Mouse (Mus musculus) midbrain, embryonic 16.5 days (tissue): ENCODE measurements at regions not wholly inside any gene's neighbourhood (a gene's known extent, or its start where the extent isn't known, plus 50 kb on each side); places are given as distances from the start of the nearest gene placed in this dataset.

Experiments
- ATAC-seq: fragments of 200-750 bp; cut with Nextera tagmentation; 2 replicates; pipeline ENCODE4 v1.8.0; 2017; ENCODE audit warnings: moderate TSS enrichment
- H3K27ac ChIP-seq: fragments of 300-500 bp; sonication (generic); 2 replicates; pipeline ENCODE4 v1.5.1; 2014; ENCODE audit warnings: mild to moderate bottlenecking, low read length, mixed read lengths
- H3K27me3 ChIP-seq: fragments of 300-500 bp; sonication (generic); 2 replicates; pipeline ENCODE4 v1.6.1; 2014; ENCODE audit warnings: low read depth, low read length, mixed read lengths; ENCODE audit not compliant: control insufficient read depth, insufficient read depth
- H3K36me3 ChIP-seq: fragments of 300-500 bp; sonication (generic); 2 replicates; pipeline ENCODE4 v1.6.1; 2014; ENCODE audit warnings: mild to moderate bottlenecking, low read length, moderate library complexity, mixed read lengths; ENCODE audit not compliant: control insufficient read depth, insufficient read depth
- H3K4me1 ChIP-seq: fragments of 300-500 bp; sonication (generic); 2 replicates; pipeline ENCODE4 v1.6.1; 2014; ENCODE audit warnings: mild to moderate bottlenecking, low read length, mixed read lengths; ENCODE audit not compliant: control insufficient read depth, insufficient read depth
- H3K4me2 ChIP-seq: fragments of 300-500 bp; sonication (generic); 2 replicates; pipeline ENCODE4 v1.6.1; 2014; ENCODE audit warnings: mild to moderate bottlenecking, low read length, mixed read lengths
- H3K4me3 ChIP-seq: fragments of 300-500 bp; sonication (generic); 2 replicates; pipeline ENCODE4 v1.5.1; 2014; ENCODE audit warnings: low read depth, mild to moderate bottlenecking, low read length, moderate library complexity, mixed read lengths
- H3K9ac ChIP-seq: fragments of 300-500 bp; sonication (generic); 2 replicates; pipeline ENCODE4 v1.6.1; 2014; ENCODE audit warnings: low read depth, low read length, mixed read lengths
- H3K9me3 ChIP-seq: fragments of 300-500 bp; sonication (generic); replicated peaks from 2 replicates; pipeline ENCODE4 v1.6.1; 2014; ENCODE audit warnings: mild to moderate bottlenecking, low read length, mixed read lengths; ENCODE audit not compliant: control insufficient read depth, poor library complexity, severe bottlenecking
- WGBS: fragments of 180-500 bp; shearing (Covaris S2); extraction: QIAGEN DNeasy Blood & Tissue Kit; methylation state at CpG from one replicate; pipeline ENCODE4 v1.1.7; 2014; 5-methylcytosine and 5-hydroxymethylcytosine counted together

DNA sequence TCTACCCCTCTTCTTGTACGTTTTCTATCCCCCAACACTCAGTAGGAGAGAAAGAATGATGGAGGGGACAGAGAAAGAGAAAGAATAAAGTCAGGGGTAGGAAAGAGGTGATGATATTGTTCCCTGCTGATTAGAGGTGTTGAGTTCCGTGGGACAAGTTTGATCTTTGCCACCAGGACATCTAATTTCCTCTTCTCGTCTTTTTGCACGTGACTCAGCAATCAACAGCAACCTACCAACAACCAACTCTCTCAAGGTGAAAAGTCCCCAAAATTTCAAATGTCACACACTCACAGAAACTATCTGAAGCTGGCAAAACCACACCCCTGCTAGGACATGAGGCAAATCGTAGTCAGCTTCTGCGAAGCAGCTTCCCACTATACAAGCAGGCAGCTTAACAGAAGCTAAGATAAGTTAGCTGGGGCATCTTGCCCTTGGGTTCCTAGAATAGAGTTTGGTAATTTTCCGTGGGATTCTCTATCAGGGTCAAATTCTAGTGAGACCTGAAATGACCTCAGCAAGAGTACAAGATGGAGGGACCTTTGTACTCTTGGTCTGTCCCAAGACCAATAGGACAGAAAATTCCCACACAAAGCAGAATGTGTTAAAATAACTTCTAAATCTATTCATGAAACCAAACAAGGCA is 553.8 kb downstream of the Gm19410 start:
- Histone ChIP-seq H3K4me1 (no peaks in the 10 kb centered on the region), H3K36me3 (no peaks in the 10 kb centered on the region), H3K4me3 (no peak overlapping the region), H3K27me3 (no peaks in the 10 kb centered on the region), H3K9me3 (no peaks in the 10 kb centered on the region), H3K9ac (no peak overlapping the region), H3K4me2 (no peak overlapping the region), H3K27ac (no peak overlapping the region)
- ATAC-seq: no peak
- 66% methylated on average over 7 of the region's 7 CpGs for WGBS

DNA sequence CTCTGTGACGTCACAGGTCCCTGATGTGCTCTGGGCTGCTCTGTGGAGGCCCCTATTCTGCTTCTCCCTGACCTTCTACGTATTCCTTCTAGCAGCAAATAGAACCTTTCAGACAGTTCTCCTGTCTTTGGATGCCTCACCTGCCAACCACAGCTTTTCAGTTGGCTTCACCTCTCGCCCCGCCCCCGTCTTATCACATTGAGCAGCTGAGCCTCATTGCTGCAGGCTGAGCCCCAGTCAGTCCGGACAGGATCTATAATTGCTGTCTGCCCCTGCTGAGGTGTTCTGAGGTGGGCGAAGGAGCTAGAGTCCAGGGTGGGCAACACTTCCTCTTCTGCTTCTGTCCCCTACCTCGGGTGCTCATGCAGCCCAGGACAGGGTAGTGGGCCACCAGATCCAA is 556.5 kb downstream of the Gm19410 start:
- Histone ChIP-seq H3K9me3 (no peaks in the 10 kb centered on the region), H3K36me3 (no peaks in the 10 kb centered on the region), H3K27me3 (no peaks in the 10 kb centered on the region), H3K27ac (no peak overlapping the region), H3K4me2 (no peak overlapping the region), H3K9ac (no peak overlapping the region), H3K4me3 (no peak overlapping the region), H3K4me1 (peaks cover 7% of the 10 kb centered on the region)
- 85% methylated on average over 8 of the region's 8 CpGs for WGBS
- ATAC-seq: no peak

DNA sequence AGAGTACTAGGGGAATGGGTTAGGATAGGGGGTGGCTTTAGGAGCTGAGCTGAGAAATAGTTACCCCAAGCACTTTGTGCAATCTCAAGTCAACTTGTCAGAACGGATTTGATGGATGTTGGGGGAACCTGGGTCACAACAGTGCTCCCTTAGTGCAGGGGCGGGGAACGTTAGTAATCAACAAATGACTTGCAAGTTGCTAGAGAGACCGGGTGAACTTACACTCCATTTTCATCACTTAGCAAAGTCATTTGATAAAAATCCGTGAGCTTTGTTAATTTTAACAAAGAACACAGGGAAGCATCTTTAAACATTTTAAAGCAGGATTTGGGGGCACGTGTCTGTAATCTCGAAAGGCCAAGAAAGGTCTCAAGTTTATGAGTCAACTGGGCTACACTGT is 557.0 kb downstream of the Gm19410 start:
- no peaks in the 10 kb centered on the region for H3K9me3 ChIP-seq
- ATAC-seq: no peak
- H3K27ac ChIP-seq: no peak overlapping the region

DNA sequence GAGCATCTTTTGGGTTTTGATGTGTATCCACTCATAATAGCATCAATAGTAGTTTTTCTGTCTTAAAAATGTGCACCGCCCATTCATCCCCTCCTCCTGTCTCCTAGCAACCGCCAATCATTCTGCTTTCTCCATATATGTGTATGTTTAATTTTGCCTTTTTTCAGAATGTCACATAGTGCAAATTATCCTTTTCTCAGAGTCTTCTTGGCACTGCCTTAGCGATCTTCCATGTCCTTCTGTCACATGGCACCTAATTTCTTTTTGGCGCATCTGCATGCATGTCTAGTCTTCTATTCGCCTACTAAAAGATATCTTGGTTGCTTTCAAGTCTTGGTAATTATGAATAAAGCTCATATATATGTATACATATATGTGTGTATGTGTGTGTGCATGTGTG is 573.0 kb downstream of the Gm19410 start:
- H3K27me3 ChIP-seq: no peaks in the 10 kb centered on the region
- H3K9ac ChIP-seq: no peak overlapping the region
- no peak for ATAC-seq
- H3K27ac ChIP-seq: no peak overlapping the region
- H3K36me3 ChIP-seq: no peaks in the 10 kb centered on the region
- WGBS: 95% methylated on average over 5 of the region's 5 CpGs
- no peak overlapping the region for H3K4me3 ChIP-seq
- H3K4me2 ChIP-seq: no peak overlapping the region
- H3K4me1 ChIP-seq: no peaks in the 10 kb centered on the region
- no peaks in the 10 kb centered on the region for H3K9me3 ChIP-seq

More for the DNA sequence above, 557.0 kb downstream of the Gm19410 start:
- H3K4me3 ChIP-seq: no peak overlapping the region
- H3K9ac ChIP-seq: no peak overlapping the region
- WGBS: 88% methylated on average over 7 of the region's 7 CpGs
- no peak overlapping the region for H3K4me2 ChIP-seq
- H3K36me3 ChIP-seq: no peaks in the 10 kb centered on the region
- peaks cover 7% of the 10 kb centered on the region for H3K4me1 ChIP-seq
- H3K27me3 ChIP-seq: no peaks in the 10 kb centered on the region

DNA sequence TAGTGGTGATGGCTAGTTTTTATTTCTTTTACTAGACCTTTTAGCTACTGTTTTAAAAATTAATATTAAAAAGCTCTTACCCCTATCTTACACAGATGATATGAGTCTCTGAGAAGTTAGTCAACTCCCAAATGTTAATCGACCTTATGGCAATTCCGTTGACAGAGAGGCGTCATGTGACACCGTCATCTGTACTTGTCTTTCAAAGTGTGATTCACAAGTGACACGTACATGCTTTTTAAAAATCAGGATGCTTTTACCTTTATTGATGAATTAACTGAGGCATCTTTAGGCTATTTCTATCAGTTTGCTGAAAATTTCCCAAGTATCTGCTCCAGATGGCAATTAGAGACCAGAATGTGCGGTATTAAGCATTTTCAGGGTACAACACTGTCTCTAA is 573.9 kb downstream of the Gm19410 start:
- WGBS: 94% methylated on average over 6 of the region's 6 CpGs
- Histone ChIP-seq H3K27me3 (no peaks in the 10 kb centered on the region), H3K4me2 (no peak overlapping the region), H3K9me3 (no peaks in the 10 kb centered on the region), H3K27ac (no peak overlapping the region), H3K36me3 (no peaks in the 10 kb centered on the region), H3K9ac (no peak overlapping the region), H3K4me3 (no peak overlapping the region), H3K4me1 (no peaks in the 10 kb centered on the region)
- no peak for ATAC-seq

DNA sequence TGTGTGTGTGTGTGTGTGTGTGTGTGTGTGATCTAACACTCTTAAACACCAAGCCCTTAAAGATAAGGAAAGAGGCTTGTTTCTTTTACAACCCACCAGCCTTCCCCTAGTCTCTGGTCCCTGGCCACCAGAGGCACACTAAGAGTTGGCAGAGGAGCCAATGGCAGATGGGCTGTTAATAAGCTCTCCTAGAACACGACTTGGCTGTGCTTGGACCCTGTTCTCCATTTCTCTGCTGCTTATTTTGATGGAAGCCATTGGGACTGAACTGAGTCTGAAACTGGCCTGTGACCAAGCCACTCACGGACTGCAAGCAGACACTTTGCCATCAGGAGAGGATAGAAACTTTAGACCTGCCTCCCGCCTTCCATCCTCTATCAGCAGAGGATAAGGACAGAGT is 574.9 kb downstream of the Gm19410 start:
- no peaks in the 10 kb centered on the region for H3K9me3 ChIP-seq
- H3K27me3 ChIP-seq: no peaks in the 10 kb centered on the region
- WGBS: 75% methylated on average over 3 of the region's 3 CpGs
- H3K4me1 ChIP-seq: no peaks in the 10 kb centered on the region
- no peak overlapping the region for H3K9ac ChIP-seq
- ATAC-seq: no peak
- H3K4me3 ChIP-seq: no peak overlapping the region
- no peak overlapping the region for H3K27ac ChIP-seq
- H3K36me3 ChIP-seq: no peaks in the 10 kb centered on the region
- H3K4me2 ChIP-seq: no peak overlapping the region

DNA sequence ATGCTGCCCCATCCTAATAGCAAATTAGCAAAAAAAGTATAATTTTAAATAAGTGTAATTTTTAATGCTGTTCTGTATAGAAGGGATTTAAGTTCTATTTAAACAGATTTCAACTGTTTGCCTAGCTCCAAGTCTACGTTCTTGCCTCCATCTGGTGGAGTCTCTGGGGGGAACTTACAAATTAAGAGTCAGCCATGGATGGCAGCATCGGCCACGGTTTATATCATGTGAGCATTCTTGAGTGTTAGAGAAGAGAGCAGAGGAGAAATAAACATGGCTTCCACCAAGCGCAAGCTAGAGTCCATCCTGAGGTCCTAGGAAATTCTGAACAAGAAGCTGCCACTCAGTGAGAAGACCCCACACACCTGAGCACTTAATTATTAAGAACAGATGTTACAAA is 576.4 kb downstream of the Gm19410 start:
- no peak overlapping the region for H3K4me2 ChIP-seq
- no peaks in the 10 kb centered on the region for H3K27me3 ChIP-seq
- H3K4me3 ChIP-seq: no peak overlapping the region
- ATAC-seq: no peak
- 66% methylated on average over 4 of the region's 4 CpGs for WGBS
- H3K9me3 ChIP-seq: no peaks in the 10 kb centered on the region
- H3K36me3 ChIP-seq: no peaks in the 10 kb centered on the region
- no peak overlapping the region for H3K9ac ChIP-seq
- H3K27ac ChIP-seq: no peak overlapping the region
- H3K4me1 ChIP-seq: no peaks in the 10 kb centered on the region

DNA sequence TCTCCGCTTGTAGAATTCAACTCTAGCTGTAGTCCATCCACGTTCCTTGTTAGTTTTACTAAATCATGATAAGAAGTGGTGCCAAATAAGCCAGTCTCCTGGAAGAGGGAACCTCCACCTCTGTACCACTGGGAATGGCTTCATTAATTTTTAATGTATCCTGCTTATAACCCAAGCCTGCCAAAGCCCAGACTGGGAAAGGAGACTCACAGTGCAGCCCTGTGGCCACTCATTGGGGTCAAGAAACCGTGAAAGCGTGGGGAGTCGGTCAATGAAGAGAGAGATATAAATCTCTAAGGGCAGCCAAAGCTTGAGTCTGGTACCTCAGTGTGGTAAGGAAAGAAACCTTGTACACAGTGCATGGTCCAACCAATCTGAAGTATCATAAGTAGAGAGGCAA is 577.1 kb downstream of the Gm19410 start:
- no peak overlapping the region for H3K27ac ChIP-seq
- no peak overlapping the region for H3K4me2 ChIP-seq
- H3K4me1 ChIP-seq: no peaks in the 10 kb centered on the region
- no peaks in the 10 kb centered on the region for H3K36me3 ChIP-seq
- no peak for ATAC-seq
- no peaks in the 10 kb centered on the region for H3K27me3 ChIP-seq
- WGBS: 84% methylated on average over 5 of the region's 5 CpGs
- no peak overlapping the region for H3K4me3 ChIP-seq
- H3K9ac ChIP-seq: no peak overlapping the region
- no peaks in the 10 kb centered on the region for H3K9me3 ChIP-seq

DNA sequence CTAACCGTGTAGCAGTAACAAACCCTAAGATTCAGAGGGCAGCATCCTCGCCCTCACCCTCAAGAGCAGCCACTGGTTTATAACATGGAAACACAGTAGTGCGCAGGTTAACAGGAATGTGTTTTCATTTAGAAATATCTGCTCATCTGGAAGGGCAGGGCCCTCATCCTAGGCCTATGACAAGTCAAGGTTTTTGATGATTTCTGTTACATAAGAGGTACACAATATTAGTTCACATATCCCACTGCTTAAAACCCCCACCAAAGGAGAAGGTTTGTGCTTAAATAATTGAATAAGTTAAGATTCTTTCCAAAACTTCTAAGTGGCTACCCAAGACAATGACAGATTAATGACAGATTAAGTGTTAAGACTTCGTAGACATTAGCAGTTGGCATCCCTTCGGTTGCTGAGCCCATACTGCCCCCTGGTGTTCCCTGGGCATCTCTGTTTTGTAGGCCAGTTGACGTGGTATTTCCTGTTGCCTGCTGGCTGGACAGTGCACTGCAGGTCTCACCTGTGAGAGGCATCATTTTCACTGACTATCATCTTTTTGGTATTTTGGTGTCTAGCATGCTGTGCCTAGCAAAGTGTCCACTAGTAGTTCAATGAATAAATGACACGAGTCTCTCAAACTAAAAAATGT is 581.2 kb downstream of the Gm19410 start:
- Histone ChIP-seq H3K36me3 (no peaks in the 10 kb centered on the region), H3K27me3 (no peaks in the 10 kb centered on the region), H3K4me2 (no peak overlapping the region), H3K9me3 (no peaks in the 10 kb centered on the region), H3K4me3 (no peak overlapping the region), H3K4me1 (no peaks in the 10 kb centered on the region), H3K9ac (no peak overlapping the region), H3K27ac (no peak overlapping the region)
- WGBS: 48% methylated on average over 7 of the region's 7 CpGs
- peak; percentile 62; the same call in 1 of the 2 replicates for ATAC-seq
